Mouse (Mus musculus) heart, postnatal 4 days (tissue): ENCODE results near the gene Erc2. TPM values are rescaled to one million over a fixed set of nuclear protein-coding genes. Genes with fewer than 3 reads are reported as not detected.

Experiments
- DNase-seq: peaks from one replicate; pipeline ENCODE4 v3.0.0; 2021
- total RNA-seq, 2 experiments: library from RNA; stranded (reverse); gene quantifications; 2 replicates each; pipeline ENCODE4 v1.2.3; 2021

The Erc2 gene
- total RNA-seq, 2 experiments from 2014 or later, result 3.8 to 4.0 TPM

- no peak for DNase-seq
Measured at GRCm38 (mm10) chr14:28192711-28193364, 570.6 kb downstream of the Erc2 start.

- no peak for DNase-seq
Measured at GRCm38 (mm10) chr14:28203874-28204273, 581.6 kb downstream of the Erc2 start.

- no peak for DNase-seq
Measured at GRCm38 (mm10) chr14:28206303-28206702, 584.1 kb downstream of the Erc2 start.

- no peak for DNase-seq
Measured at GRCm38 (mm10) chr14:28225550-28225949, 603.3 kb downstream of the Erc2 start.

- DNase-seq, result peak; percentile 8
Measured at GRCm38 (mm10) chr14:28230563-28230962, 608.3 kb downstream of the Erc2 start.

- DNase-seq, result no peak
Measured at GRCm38 (mm10) chr14:28231241-28231640, 609.0 kb downstream of the Erc2 start.

- DNase-seq, result no peak
Measured at GRCm38 (mm10) chr14:28238336-28239048, 616.3 kb downstream of the Erc2 start.

- no peak for DNase-seq
Measured at GRCm38 (mm10) chr14:28240111-28240510, 617.9 kb downstream of the Erc2 start.

- DNase-seq, result no peak
Measured at GRCm38 (mm10) chr14:28242743-28243142, 620.5 kb downstream of the Erc2 start.

GRCm38 (mm10) chr14:28243474-28243873, 621.2 kb downstream of the Erc2 start:
- no peak for DNase-seq

GRCm38 (mm10) chr14:28262706-28263105, 640.5 kb downstream of the Erc2 start:
- DNase-seq, result peak; percentile 17

GRCm38 (mm10) chr14:28267367-28267766, 645.1 kb downstream of the Erc2 start:
- DNase-seq, result no peak

GRCm38 (mm10) chr14:28271846-28272245, 649.6 kb downstream of the Erc2 start:
- DNase-seq, result no peak

- DNase-seq, result no peak
Measured at GRCm38 (mm10) chr14:28273669-28274068, 651.4 kb downstream of the Erc2 start.

- no peak for DNase-seq
Measured at GRCm38 (mm10) chr14:28274826-28275225, 652.6 kb downstream of the Erc2 start.

GRCm38 (mm10) chr14:28278951-28279350, 656.7 kb downstream of the Erc2 start:
- DNase-seq, result no peak

- DNase-seq, result no peak
Measured at GRCm38 (mm10) chr14:28280376-28280775, 658.1 kb downstream of the Erc2 start.

GRCm38 (mm10) chr14:28283319-28284095, 661.3 kb downstream of the Erc2 start:
- DNase-seq, result peak; percentile 40

GRCm38 (mm10) chr14:28286511-28286910, 664.3 kb downstream of the Erc2 start:
- no peak for DNase-seq

GRCm38 (mm10) chr14:28288196-28288595, 666.0 kb downstream of the Erc2 start:
- DNase-seq, result no peak

- DNase-seq, result no peak
Measured at GRCm38 (mm10) chr14:28288926-28289325, 666.7 kb downstream of the Erc2 start.

- DNase-seq, result no peak
Measured at GRCm38 (mm10) chr14:28293921-28294320, 671.7 kb downstream of the Erc2 start.

- DNase-seq, result no peak
Measured at GRCm38 (mm10) chr14:28295145-28295544, 672.9 kb downstream of the Erc2 start.
